Mouse (Mus musculus) small intestine, adult 2 months (tissue): Measurements from ENCODE around the gene Nlrp3. TPM values are rescaled to one million over a fixed set of nuclear protein-coding genes. Genes with fewer than 3 reads are reported as not detected.

ENCODE experiments used
- H3K27ac ChIP-seq: fragments of 200-500 bp; 2 replicates; pipeline ENCODE4 v1.5.1; 2012; ENCODE audit warnings: low read depth, low read length, control low read depth, inconsistent platforms; ENCODE audit not compliant: insufficient read depth
- H3K27me3 ChIP-seq: fragments of 200-500 bp; 2 replicates; pipeline ENCODE4 v1.6.1; 2012; ENCODE audit warnings: mild to moderate bottlenecking, moderate library complexity, low read length, inconsistent platforms; ENCODE audit not compliant: control insufficient read depth, insufficient read depth
- H3K36me3 ChIP-seq: fragments of 200-500 bp; 2 replicates; pipeline ENCODE4 v1.6.1; 2012; ENCODE audit warnings: mild to moderate bottlenecking, low read length, control low read depth, inconsistent platforms; ENCODE audit not compliant: control insufficient read depth, insufficient read depth
- H3K4me1 ChIP-seq: fragments of 200-500 bp; 2 replicates; pipeline ENCODE4 v1.6.1; 2012; ENCODE audit warnings: low read length, inconsistent platforms, mixed read lengths; ENCODE audit not compliant: control insufficient read depth, insufficient read depth, insufficient read length
- H3K4me3 ChIP-seq: fragments of 200-500 bp; 2 replicates; pipeline ENCODE4 v1.5.1; 2012; ENCODE audit warnings: low read depth, mild to moderate bottlenecking, control low read depth, inconsistent platforms, low read length, moderate library complexity
- CTCF ChIP-seq: fragments of 200-500 bp; IDR thresholded peaks from 2 replicates; pipeline ENCODE4 v1.5.1; 2012; ENCODE audit warnings: low read depth, mild to moderate bottlenecking, control low read depth, inconsistent platforms, low read length, moderate library complexity, mixed read lengths; ENCODE audit not compliant: insufficient replicate concordance, insufficient read length; ENCODE audit errors: extremely low read depth
- POLR2A ChIP-seq: fragments of 200-500 bp; IDR thresholded peaks from 2 replicates; pipeline ENCODE4 v1.6.1; 2012; ENCODE audit warnings: low read depth, mild to moderate bottlenecking, control low read depth, inconsistent platforms, low read length, moderate library complexity
- WGBS: fragments of 180-500 bp; shearing (Covaris S2); methylation state at CpG from one replicate; pipeline ENCODE4 v1.1.7; 2018; 5-methylcytosine and 5-hydroxymethylcytosine counted together
- polyA plus RNA-seq: library from polyadenylated mRNA; depleted of rRNA; stranded (reverse); fragments of >200 nt; gene quantifications from 2 replicates; pipeline ENCODE4 v1.2.3, GENCODE M21; 2012; rRNA removed

Gene Nlrp3
- 0.16 and 0.20 TPM in 2 replicates for polyA plus RNA-seq

GRCm38 (mm10) chr11:59541324-59541723 lies at the start of gene Nlrp3:
TSS of gene Nlrp3 (plus strand) at chr11:59541568.
- Histone ChIP-seq H3K27ac (peak within 1 kb of the TSS; percentile 31; the same call in 1 of the 2 replicates), H3K4me3 (no peak within 1 kb of the TSS; the same call in 1 of the 2 replicates), H3K36me3 (no peaks in the 10 kb centered on the region), H3K4me1 (no peaks in the 10 kb centered on the region), H3K27me3 (no peaks in the 10 kb centered on the region)
- TF ChIP-seq CTCF (no peak), POLR2A (no peak)
- 46% methylated on average over 3 of the region's 3 CpGs for WGBS

GRCm38 (mm10) chr11:59496672-59497310 lies 44.6 kb upstream of the Nlrp3 start:
- TF ChIP-seq CTCF (no peak), POLR2A (no peak)
- peaks cover 36% of the 10 kb centered on the region for H3K36me3 ChIP-seq
- H3K4me3 ChIP-seq = no peak overlapping the region
- no peaks in the 10 kb centered on the region for H3K27me3 ChIP-seq
- H3K4me1 ChIP-seq = no peaks in the 10 kb centered on the region
- WGBS = 69% methylated on average over 6 of the region's 6 CpGs
- no peak overlapping the region for H3K27ac ChIP-seq

DNA sequence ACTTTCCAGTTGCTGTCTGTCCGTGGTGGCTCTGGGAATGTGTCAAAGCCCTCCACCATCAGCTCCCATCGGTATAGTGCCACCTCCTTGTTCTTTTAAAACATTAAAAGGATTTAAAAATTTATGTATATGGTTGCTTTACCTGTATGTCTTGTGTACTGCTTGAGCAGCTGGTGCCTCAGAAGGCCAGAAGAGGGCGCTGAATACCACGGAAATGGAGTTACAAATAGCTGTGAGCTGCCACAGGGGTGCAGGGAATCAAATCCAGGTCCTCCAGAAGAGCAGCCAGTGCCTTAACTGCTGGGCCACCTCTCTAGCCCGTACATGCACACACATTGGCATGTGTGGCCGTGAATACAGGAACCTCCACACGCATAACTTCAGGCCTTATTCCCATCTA lies 43.6 kb upstream of the Nlrp3 start:
- TF ChIP-seq CTCF (no peak), POLR2A (no peak)
- peaks cover 34% of the 10 kb centered on the region for H3K36me3 ChIP-seq
- WGBS = 92% methylated on average over 7 of the region's 7 CpGs

GRCm38 (mm10) chr11:59501978-59502700 lies 39.2 kb upstream of the Nlrp3 start:
- H3K27me3 ChIP-seq = no peaks in the 10 kb centered on the region
- H3K27ac ChIP-seq = no peak overlapping the region
- H3K36me3 ChIP-seq = peaks cover 32% of the 10 kb centered on the region
- WGBS = 90% methylated on average over 5 of the region's 5 CpGs
- H3K4me3 ChIP-seq = no peak overlapping the region
- no peak for TF ChIP-seq POLR2A
- no peak for TF ChIP-seq CTCF
- peaks cover 4% of the 10 kb centered on the region; the same call in 1 of the 2 replicates for H3K4me1 ChIP-seq

More for the DNA sequence above, 43.6 kb upstream of the Nlrp3 start:
- no peaks in the 10 kb centered on the region for H3K27me3 ChIP-seq
- H3K4me3 ChIP-seq = no peak overlapping the region
- H3K4me1 ChIP-seq = no peaks in the 10 kb centered on the region
- H3K27ac ChIP-seq = no peak overlapping the region

GRCm38 (mm10) chr11:59505351-59505838 lies 36.0 kb upstream of the Nlrp3 start:
- H3K4me3 ChIP-seq = peak overlapping the region; percentile 90
- under 1% methylated on average over 21 of the region's 21 CpGs for WGBS

DNA sequence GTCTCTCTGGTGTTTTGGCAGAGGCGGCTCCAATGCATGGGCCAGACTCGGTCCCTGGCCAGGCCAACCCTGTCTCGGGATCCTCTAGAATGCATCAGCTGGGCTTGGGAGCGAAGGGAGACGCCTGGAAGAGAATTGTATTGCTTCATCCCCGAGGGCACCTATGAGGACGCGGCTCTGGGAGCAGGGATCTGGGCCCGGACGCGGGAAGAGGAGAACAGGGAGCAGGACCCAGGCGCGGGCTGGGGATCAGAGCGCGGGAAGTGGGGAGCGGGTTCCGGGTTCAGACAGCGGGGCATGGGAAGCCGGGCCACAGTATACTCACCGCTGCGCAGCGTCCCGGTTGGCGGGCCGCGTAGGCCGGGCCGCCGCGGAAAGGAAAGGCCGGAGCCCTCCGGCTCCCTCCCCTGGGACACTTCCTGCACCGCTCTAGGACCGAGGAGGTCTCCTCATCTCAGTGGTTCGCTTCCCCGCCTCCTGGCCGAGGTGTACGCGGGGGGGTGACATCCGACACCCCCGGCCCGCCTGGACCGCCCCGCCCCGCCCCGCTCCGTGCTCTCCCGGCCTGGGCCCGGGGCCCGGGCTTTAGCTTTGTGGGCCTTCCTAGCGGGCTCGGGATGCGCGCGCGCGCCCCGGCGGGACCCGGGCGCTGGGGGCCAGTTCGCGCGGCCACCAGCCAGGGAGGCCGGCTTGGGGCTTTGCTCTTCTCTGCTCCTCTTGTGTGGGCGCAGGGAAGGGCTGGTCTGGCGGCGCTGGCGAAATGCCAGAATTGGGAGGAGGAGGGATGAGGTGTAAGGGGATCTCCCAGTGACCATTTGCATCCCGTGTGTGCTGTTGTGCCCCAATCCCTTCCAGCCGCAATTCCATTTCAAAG lies 35.3 kb upstream of the Nlrp3 start:
- Histone ChIP-seq H3K4me3 (peak overlapping the region; percentile 90), H3K27ac (peak overlapping the region; percentile 27), H3K27me3 (no peaks in the 10 kb centered on the region), H3K4me1 (peaks cover 4% of the 10 kb centered on the region; the same call in 1 of the 2 replicates), H3K36me3 (peaks cover 16% of the 10 kb centered on the region)
- 1% methylated on average over 71 of the region's 71 CpGs for WGBS
- TF ChIP-seq POLR2A = no peak; the same call in 1 of the 2 replicates
- no peak for TF ChIP-seq CTCF

More at GRCm38 (mm10) chr11:59505351-59505838, 36.0 kb upstream of the Nlrp3 start:
- no peak for TF ChIP-seq POLR2A
- no peak for TF ChIP-seq CTCF
- peaks cover 4% of the 10 kb centered on the region; the same call in 1 of the 2 replicates for H3K4me1 ChIP-seq
- no peaks in the 10 kb centered on the region for H3K27me3 ChIP-seq
- peaks cover 18% of the 10 kb centered on the region for H3K36me3 ChIP-seq
- H3K27ac ChIP-seq = peak overlapping the region; percentile 27; the same call in 1 of the 2 replicates
